Mouse (Mus musculus): ENCODE measurements around the gene Pdzd11.

Pdzd11 gene

DNA sequence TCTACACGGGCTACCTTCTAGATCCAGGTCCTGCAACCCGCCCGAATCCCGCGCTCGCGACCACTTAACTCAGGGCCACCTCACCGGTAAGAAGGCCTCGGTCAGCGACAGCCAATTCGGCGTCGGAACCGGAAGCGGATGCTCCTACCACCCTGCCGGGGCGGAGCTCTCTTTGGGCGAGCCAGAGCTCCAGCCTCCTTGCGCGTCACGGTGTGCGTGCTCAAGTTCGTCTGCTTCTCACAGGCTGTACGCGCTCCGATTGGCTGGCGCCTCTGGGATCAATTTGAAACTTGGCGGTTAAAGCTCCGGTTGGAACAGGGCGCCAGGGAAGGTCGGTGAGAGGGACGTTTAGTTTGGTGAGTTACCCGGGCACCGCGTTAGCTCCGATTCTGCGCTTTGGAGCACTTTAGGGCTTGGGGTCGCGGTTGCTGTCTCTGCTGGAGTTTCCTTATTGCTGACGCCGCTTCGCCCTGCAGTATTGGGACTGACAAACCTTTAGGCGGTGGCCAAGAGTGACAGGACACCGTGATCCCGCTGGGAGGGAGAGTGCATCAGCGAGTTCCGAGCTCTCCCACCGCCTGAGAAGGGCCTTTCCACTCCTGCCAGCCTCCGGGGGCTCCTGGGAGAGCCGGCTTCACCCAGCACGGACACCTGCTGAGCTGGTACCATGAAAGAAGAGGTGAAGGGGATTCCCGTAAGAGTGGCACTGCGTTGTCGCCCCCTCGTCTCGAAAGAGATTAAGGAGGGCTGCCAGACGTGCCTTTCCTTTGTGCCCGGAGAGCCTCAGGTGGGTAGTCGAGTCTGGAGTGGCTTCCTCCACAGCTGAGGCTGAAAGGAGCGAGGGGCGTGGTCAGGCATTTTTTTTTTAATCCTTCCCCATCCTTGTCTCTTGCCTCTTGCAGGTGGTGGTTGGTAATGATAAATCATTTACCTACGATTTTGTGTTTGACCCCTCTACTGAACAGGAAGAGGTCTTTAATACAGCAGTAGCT, at the start of gene Pdzd11:
TSS of gene Pdzd11 (minus strand) at position 767 of the 992 bp plus-strand sequence.
- peak; percentile 81 to 82 for DNase-seq (ENCODE audit: low spot score in 2 of 2)

DNA sequence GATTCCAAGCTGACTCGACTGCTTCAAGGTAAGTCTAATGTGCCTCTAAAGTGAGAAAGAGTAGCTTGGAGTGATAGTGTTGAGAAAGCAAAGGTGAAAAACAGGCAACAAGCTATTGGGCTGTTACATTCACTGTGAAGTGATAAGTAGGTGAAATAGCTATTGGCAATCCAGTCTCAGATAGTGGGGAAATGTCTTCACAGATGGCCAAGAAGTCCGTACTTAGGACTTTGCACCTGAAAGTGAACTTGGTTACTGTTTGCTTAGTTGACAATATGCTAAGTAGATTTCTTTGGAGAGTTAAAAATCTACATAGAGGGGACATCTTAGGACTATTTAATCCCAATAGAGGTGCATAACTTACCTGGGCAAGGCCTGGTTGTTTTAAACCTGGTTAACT, 38.5 kb upstream of the Pdzd11 start:
- DNase-seq (ENCODE audit: low spot score in 2 of 2), result no peak

DNA sequence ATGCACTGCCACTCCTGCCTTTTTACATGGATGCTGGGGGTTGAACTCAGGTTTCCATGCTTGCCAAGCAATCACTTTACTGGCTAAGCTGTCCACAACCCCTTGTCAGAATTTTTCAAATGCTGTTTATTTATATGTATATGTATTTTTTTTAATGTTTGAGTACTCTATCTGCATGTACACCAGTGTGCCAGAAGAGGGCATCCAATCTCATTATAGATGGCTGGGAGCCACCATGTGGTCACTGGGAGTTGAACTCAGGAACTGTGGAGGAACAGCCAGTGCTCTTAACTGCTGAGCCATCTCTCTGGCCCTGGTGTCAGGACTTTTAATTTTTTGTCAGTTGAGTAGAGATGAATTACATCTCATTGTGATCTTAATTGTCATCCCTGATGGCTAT, 26.5 kb upstream of the Pdzd11 start:
- no peak for DNase-seq (ENCODE audit: low spot score in 2 of 2)

DNA sequence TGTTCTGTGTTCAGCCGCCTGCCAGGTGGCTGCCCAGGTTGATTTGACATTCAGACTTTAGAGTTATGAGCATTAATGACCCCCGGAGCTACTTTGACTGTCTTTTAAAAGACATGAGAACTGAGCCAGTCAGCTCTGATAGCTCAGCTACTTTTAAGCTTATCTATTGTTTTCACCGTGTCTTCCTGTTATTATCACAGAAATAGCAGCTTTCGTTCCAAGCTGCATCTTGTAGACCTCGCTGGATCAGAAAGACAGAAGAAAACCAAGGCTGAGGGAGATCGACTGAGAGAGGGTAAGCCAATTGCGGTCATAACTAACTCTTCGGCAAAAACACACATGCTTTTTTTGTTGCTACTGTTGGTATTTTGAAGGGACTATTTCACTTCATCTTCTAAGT, 12.1 kb upstream of the Pdzd11 start:
- no peak for DNase-seq (ENCODE audit: low spot score in 2 of 2)

DNA sequence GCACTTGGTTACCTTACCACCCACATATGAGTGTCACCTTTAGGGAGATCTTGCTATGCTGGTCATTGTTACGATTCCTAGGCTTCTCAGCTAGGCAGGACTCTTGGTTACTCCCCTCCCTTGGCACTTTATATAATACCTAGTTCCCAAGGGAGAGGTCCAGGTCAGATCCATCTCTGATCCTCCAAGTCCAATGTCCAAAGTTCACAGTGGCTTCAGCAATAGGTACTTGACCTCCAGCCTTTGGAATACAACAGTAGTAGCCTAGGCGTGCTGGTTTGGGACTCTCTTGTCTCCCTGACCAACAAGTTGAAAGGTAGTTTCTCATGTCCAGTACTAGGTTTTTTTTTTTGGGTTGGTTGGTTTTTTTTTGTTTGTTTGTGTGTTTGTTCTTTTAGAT, 2.7 kb upstream of the Pdzd11 start:
- DNase-seq (ENCODE audit: low spot score in 2 of 2), result no peak

DNA sequence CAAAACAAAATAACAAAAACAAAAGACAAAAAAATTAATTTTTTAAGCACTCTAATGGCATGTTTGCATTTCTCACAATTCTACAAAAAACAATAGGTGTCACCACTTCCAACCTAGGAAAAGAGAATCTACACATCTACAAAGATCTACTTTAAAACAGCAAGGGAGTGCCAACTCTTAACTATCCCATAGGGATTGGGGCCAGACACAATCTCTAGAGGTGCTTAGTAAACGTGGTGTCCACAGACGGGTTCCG, 894 bp downstream of the Pdzd11 start, which contains the start of gene Kif4:
TSS of gene Kif4 (plus strand) at position 192 of the 256 bp plus-strand sequence.
- no peak for DNase-seq (ENCODE audit: low spot score in 2 of 2)

DNA sequence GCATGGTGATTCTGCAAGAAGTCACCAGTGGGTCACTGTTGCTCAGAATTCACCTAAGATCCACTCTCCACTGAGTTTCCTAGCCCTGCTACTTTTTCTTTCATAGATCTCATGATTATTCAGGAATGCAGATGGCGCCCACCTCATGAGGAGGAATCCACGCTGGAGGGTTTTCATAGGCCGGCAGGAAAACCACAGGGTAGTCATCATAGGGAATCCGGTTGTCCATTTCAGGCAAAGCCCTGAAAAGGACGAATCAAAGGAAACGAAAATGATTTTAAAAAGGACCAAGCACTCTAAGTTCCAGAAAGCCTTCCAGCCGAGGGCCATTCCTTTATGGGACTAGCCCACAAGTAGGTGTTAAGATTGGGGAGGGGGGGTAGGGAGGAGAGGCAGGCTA, 1.2 kb downstream of the Pdzd11 start:
- no peak for DNase-seq (ENCODE audit: low spot score in 2 of 2)

DNA sequence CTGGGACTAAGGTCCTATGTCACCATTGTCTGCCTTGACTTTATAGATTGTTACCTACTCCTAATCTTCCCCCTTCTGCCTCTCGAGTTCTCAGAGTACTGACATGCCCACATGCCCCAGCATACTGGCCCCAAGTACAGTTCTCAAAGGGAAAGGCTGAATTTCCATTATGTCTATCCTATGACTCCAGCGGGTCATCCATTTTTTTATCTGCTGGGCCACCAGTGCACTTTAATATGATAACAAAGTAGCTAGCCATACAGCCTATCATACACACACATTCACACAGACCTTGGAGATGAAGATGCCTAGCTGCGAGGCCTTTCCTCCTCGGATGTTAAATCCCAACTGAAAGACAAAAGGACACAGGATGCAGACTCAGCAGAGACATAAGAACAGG, 2.1 kb downstream of the Pdzd11 start:
- DNase-seq (ENCODE audit: low spot score in 2 of 2), result no peak

DNA sequence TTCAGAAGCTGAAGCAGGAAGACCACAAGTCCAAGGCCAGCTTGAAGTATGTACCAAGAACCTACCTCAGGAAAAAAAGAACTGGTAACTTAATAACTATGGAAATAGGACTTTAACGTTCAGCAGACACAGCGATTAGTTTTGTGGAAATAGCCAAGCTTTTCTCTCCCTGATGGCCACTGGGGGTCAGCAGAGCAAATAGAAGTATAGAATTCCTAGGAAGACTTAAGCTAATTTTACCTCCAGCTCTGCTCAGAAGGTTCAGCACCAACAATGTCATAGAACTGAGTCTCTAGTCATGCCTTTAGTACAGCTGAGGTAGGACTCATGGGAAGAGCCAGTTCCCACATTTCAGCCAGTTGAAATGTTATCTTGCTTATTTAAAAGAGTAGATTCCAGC, 5.0 kb downstream of the Pdzd11 start:
- no peak for DNase-seq (ENCODE audit: low spot score in 2 of 2)

DNA sequence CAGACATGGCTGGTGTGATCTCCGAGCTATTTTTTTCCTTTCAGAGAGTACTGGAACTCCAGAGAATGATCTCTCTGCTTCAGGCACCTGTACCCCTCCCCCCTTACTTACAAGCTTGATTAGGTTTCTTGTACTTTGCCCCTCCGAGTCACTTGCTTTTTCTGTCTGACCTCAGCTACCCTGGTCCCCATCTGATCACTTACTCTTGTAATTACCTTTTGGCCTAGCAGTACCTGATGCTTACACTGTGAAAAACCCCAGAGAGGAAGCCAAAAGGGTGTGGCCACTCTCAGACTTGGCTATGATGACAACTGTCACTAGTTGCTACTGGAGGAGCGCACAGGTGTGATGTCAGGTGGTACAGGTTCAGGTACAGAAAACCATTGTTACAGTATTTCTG, 7.9 kb downstream of the Pdzd11 start:
- no peak for DNase-seq (ENCODE audit: low spot score in 2 of 2)

DNA sequence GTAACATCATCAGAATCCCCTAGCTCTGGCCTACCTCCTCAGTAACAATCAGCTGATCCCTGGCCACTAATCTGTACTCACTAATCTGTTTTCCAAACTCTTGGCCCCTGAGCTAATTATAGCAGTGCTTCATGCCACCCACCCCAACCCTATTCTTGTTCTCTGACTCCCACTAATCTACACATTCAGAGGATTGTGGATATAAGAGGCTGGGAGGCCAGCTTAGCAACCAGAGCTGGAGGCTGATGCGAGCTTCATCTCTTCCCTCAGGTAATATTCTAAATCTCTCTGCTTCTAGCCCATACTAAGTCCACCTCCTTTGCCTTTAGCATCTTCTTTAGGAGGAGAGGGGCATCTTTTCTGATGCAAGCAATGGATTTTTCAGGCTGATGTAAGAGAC, 21.1 kb downstream of the Pdzd11 start, which contains the start of gene Arr3:
TSS of gene Arr3 (plus strand) at position 184 of the 400 bp plus-strand sequence.
- no peak for DNase-seq (ENCODE audit: low spot score in 2 of 2)

DNA sequence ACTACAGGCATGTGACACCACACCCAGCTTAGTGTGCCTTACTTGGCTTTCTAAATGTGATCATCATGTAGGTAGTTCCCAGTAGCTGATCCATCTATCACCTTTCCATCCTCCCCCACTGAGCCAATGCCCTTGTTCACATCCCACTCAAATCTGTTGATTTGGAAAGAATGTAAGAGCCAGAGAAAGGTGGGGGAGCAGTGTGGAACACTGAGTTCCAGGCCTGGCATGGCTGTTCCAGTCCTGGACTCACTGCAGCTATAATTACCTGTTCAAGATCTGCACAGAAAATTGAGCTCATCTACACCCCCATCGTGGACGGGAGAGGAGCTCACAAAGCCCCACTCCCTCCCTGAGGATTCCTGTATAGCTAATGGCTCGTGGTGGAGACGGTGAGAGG, 26.6 kb downstream of the Pdzd11 start:
- no peak for DNase-seq (ENCODE audit: low spot score in 2 of 2)

DNA sequence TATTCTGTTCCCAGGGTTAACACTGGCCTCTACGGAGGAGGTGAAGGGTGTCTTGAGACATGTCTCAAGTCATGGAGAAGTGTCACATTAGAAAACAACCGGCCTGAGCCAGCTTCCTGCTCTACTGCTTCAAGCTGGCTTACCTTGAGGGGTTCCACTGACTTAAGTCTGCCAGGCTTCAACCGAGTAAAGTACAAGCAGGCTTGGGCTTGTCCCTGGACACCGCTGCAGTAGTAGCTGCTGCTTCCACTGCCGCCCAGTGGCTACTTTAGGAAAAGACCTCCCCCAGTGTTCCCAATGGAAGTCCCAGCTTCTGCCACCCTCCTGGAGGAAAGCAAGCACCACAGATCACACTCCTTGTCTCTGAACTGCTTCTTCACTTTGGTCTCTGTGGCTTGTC, 28.9 kb downstream of the Pdzd11 start:
- no peak for DNase-seq (ENCODE audit: low spot score in 2 of 2)

DNA sequence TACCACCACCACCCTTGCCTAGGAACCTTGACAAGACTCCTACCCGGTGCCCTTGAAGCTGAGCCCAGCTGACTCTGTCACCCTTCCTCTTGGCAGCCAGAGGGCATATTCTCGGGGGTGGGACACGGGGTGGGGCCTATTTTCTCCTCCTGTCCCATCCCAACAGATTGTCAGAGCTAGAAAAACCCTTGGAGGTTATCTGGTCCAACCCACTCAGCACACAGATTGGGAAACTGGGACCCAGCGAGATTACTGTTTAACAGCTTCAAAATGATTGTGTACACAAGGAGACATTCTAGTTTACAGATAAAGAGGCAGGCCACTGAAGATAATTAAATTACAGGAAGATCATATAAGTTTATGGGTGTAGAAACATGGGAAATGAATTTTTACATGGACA, 31.6 kb downstream of the Pdzd11 start, which contains the start of gene P2ry4:
TSS of gene P2ry4 (minus strand) at position 79 of the 400 bp plus-strand sequence.
- DNase-seq (ENCODE audit: low spot score in 2 of 2), result no peak

Measured in thymus, postnatal 10 days (tissue).